Mouse (Mus musculus): ENCODE results near the gene Tmprss9. TPM values are rescaled to one million over a fixed set of nuclear protein-coding genes. Genes with fewer than 3 reads are reported as not detected.

Gene Tmprss9
- 0.01 and 0.02 TPM in 2 replicates for polyA plus RNA-seq (2012; rRNA removed)

DNA sequence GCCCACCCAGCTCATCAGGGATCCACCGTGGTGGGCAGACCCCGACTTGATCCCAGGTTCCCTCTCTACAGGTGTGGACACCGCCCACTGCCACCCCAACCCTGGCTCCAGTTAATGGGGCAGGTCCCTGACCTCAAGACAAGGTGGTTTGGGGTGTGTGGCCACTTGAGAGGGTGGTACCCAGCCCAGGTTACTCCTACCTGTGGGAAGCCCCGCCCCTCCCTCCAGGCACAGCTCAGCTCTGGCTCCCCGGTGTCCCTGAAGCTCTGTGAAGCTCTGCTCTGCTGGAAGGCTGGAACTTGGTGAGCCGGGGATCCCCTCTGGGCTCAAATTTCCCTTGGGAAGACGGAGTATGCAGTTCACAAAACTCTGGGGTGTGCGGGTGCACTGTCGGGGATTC is at the start of gene Tmprss9:
TSS of gene Tmprss9 (plus strand) at position 268 of the 400 bp plus-strand sequence.

DNA sequence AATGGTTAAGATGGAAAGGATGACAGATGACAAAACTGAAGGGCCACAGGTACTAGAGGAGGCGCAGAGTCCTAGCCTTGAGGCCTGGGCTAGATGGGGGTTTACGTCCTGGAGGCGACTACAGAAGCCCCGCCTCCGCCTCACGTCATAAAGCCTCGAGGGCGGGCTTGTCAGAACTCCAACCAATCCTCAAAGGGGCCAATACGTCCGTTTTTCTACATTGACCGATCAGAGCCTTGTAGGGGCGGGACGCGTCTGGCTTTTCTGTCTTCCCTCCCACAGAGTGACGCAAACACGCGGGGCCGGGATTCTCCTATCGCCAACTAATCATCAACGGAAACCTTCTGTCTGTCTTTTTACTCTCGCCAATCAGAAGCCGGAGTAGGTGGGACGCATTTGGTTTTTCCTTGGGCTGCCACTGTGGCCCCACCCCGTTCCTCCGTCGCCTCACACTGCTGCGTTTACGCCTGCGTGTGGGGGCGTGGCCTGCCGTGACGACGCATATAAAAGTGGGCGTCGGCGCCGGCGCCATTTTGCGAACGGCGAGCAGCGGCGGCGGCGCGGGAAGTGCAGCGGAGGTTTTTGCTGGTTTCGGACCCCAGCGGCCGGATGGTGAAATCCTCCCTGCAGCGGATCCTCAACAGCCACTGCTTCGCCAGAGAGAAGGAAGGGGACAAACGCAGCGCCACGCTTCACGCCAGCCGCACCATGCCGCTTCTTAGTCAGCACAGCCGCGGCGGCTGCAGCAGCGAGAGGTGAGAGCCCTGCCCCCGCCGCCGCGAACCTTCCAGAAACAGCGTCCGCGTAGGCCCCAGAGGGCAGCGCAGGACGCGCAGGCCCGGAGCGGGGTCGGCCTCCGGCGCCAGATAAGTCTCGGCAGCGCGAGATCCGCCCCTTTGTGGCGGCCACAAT is 45.2 kb upstream of the Tmprss9 start, which contains the start of gene Oaz1:
TSS of gene Oaz1 (plus strand) at position 506 of the 912 bp plus-strand sequence.

DNA sequence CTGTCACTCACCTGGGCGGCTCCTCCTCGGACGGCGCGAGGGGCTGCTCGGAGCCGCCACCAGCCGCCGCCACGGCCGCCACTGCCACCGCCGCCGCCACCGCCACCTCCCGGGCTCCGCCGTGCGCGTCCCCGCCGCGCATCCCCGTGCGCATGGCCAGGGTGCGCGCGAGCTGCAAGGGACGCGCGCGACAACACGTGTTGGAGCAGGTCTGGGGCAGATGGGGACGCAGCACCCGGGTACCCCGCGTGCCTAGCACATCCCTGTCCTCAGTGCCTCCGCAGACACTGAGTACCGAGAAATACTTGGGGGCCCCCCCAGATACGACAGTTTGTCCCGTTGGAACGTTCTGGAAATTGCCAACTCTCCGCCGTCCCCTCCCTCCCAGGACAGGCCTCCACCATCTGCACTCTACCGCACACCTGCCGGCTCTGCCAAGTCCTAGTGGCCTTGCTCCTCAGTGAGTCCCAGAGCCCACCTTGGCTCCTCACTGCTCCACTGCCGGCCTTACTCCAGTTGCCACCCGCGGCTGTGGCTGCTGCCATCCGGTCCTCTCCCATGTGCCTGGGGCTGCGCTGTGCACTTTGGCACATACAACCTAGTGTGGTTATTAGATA is 27.6 kb upstream of the Tmprss9 start, which contains the start of gene Lingo3:
TSS of gene Lingo3 (minus strand) at position 109 of the 617 bp plus-strand sequence.

DNA sequence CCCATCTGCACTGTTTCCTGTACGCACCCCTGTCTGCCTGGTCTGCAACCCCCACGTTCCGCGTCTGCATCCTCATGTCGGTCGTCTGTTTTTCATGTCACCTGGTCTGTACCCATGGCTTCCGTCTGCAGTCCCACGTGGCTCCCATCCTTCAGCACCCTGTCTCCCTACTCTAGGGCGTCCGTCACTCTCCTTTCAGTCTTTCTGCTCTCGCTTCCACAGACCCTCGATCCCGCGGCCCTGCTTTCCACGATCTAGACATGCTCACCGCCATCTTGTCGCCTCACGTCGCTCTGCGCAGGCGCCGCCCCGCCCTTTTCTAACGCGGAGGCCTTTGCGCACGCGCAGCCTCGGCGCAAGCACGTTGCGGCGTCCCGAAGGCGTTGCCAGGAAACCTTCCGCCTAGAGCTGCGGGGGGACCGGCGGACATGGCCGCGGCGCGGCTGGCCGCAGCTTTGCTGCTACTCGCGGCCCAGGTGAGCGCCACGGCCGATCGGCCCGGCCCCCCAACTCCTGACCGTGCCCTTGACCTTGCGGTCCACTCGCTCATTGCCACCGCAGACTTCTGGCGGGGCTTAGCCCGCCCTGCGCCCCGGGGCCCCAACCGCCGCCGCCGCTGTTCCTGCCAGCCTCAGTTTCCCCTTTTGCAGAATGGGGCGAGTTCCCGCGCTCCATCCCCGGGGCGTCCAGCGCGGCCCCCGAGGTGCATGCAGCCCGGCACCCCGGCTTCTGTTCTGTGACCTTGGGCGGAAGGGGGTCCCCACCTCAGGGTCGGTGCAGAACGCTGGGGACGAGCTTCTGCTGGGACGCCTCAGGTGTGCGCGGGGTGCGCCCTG is 16.5 kb upstream of the Tmprss9 start, which contains the start of the genes Lsm7 and Sppl2b:
TSS of gene Lsm7 (minus strand) at position 297 of the 836 bp plus-strand sequence.
TSS of gene Sppl2b (plus strand) at position 363 of the 836 bp plus-strand sequence.

DNA sequence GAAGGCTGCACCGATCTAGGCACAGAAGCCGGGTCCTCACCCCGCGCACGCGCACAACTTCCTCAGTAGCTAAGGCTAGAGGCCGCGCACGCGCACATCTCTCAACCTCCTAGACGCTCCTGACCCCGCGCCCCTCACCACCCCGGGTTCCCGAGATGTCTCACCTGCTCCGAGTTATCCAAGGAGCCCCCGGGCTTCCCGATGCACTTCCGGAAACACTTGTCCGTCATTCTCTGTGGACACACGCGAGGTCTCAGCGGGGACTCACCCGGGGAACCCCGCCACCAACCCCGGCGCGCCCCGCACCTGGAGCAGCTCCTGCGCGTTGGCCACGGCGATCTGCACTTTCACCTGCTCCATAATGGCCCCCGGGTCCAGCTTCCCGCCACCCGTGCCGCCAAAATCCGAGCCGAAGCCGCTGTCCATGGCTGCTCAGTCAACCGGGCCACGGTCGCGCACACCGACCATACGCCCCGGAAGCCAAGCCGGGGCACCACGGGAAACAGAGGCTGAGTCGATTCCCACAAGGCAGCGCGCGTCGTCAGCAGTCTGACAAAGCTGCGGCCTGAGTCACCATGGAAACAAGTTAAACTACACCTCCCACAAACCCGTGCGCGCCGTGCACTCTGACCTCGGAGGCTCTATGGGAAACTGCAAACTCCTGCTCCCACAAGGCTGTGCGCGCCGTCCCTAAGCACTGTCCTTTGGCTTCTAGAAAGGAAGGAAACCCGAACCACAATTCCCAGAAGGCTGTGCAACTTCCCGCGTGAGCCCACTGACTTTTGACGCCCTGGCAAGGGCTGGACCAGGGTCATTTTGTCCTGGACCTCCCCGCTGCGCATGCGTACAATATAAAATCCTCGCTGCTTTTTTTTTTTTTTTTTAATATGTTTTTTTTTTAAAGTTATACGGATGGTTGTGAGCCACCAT is 28.9 kb downstream of the Tmprss9 start, which contains the start of gene Timm13:
TSS of gene Timm13 (minus strand) at position 652 of the 930 bp plus-strand sequence.

DNA sequence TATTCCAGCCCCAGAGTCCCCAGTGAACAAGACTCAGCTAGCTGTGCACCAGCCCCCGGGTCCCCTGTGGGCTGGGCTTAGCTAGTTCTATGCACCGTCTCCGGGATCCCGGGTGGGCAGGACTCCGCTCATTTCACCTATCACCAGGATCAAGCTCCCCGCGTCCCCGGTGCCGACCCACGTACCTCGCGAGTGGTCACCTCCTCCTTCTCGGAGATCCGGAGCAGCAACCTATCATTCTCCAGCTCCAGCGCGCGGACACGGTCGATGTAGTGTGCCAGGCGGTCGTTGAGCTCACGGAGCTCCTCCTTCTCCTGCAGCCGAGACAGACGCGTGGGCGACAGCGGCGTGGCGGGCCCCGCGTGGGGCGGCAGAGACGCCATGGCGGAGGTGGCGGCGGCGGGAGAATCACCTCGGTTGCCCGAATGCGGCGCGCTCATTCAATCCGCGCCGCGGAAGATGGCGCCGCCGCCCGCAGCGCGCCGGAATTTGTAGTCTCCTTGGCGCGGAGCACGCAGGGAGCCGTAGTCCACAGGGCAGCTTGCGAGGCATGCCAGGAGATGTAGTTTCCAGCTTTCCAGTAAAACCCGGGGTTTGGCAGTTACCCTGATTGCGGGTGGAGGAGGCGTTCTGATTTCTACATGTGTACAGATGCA is 46.3 kb downstream of the Tmprss9 start, which contains the start of gene Lmnb2:
TSS of gene Lmnb2 (minus strand) at position 467 of the 656 bp plus-strand sequence.

DNA sequence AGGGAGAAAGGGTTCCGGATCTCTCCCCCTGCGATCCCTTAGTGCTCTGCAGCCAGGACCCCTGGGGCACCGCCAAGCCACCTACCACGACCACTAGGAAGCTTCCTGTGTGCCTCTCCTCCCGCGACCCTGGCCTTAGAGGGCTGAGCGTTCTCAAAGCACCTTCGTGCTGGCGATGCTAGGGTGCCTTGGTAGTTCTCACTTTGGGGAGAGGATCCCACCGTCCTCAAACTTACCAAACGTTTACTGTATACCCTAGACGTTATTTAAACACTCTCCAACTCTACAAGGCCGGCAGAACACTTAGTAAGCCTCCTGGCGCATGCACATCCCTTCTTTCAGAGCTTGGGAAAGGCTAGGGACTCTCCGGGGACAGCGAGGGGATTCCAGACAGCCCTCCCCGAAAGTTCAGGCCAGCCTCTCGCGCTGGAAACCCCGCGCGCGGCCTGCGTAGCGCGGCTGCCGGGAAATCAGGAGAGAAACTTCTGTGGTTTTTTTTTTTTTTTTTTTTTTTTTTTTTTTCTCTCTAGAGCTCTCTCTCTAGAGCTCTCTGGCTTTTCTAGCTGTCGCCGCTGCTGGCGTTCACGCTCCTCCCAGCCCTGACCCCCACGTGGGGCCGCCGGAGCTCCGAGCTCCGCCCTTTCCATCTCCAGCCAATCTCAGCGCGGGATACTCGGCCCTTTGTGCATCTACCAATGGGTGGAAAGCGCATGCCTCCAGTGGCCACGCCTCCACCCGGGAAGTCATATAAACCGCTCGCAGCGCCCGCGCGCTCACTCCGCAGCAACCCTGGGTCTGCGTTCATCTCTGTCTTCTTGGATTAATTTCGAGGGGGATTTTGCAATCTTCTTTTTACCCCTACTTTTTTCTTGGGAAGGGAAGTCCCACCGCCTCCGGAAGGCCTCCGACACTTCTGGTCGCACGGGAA is 57.9 kb downstream of the Tmprss9 start, which contains the start of gene Gadd45b:
TSS of gene Gadd45b (plus strand) at position 775 of the 928 bp plus-strand sequence.

Other genes starting within 250 kb of the Tmprss9 start
- gene Csnk1g2, start 249.0 kb upstream of the Tmprss9 start, polyA plus RNA-seq (2012; rRNA removed), result 169 and 230 TPM in 2 replicates
- 65.9 and 84.8 TPM in 2 replicates for gene Btbd2, start 214.8 kb upstream of the Tmprss9 start, polyA plus RNA-seq (2012; rRNA removed)
- 86.7 and 103 TPM in 2 replicates for gene Mknk2, start 193.7 kb upstream of the Tmprss9 start, polyA plus RNA-seq (2012; rRNA removed)
- gene Mob3a, start 169.9 kb upstream of the Tmprss9 start, polyA plus RNA-seq (2012; rRNA removed), result 21.9 and 34.8 TPM in 2 replicates
- gene Izumo4, start 169.7 kb upstream of the Tmprss9 start, polyA plus RNA-seq (2012; rRNA removed), result 24.8 and 32.5 TPM in 2 replicates
- 112 and 113 TPM in 2 replicates for gene Ap3d1, start 129.6 kb upstream of the Tmprss9 start, polyA plus RNA-seq (2012; rRNA removed)
- 55.5 and 55.9 TPM in 2 replicates for gene Dot1l, start 116.6 kb upstream of the Tmprss9 start, polyA plus RNA-seq (2012; rRNA removed)
- 101 and 144 TPM in 2 replicates for gene Sf3a2, start 73.7 kb upstream of the Tmprss9 start, polyA plus RNA-seq (2012; rRNA removed)
- gene Plekhj1, start 73.2 kb upstream of the Tmprss9 start, polyA plus RNA-seq (2012; rRNA removed), result 107 and 143 TPM in 2 replicates
- gene Amh, start 66.6 kb upstream of the Tmprss9 start, polyA plus RNA-seq (2012; rRNA removed), result 1.3 and 1.4 TPM in 2 replicates
- gene Jsrp1, start 58.4 kb upstream of the Tmprss9 start, polyA plus RNA-seq (2012; rRNA removed), result 1.2 and 1.5 TPM in 2 replicates
- gene Oaz1, start 45.2 kb upstream of the Tmprss9 start, polyA plus RNA-seq (2012; rRNA removed), result 668 and 753 TPM in 2 replicates
- 0.46 and 0.48 TPM in 2 replicates for gene Lingo3, start 27.8 kb upstream of the Tmprss9 start, polyA plus RNA-seq (2012; rRNA removed)
- 416 and 423 TPM in 2 replicates for gene Lsm7, start 16.6 kb upstream of the Tmprss9 start, polyA plus RNA-seq (2012; rRNA removed)
- gene Sppl2b, start 16.6 kb upstream of the Tmprss9 start, polyA plus RNA-seq (2012; rRNA removed), result 43.7 and 57.8 TPM in 2 replicates
- 199 and 235 TPM in 2 replicates for gene Timm13, start 29.1 kb downstream of the Tmprss9 start, polyA plus RNA-seq (2012; rRNA removed)
- 69.6 and 106 TPM in 2 replicates for gene Lmnb2, start 46.4 kb downstream of the Tmprss9 start, polyA plus RNA-seq (2012; rRNA removed)
- gene Gadd45b, start 58.2 kb downstream of the Tmprss9 start, polyA plus RNA-seq (2012; rRNA removed), result 12.2 and 15.1 TPM in 2 replicates
- gene Gng7, start 143.1 kb downstream of the Tmprss9 start, polyA plus RNA-seq (2012; rRNA removed), result 3.4 and 5.5 TPM in 2 replicates
- 5.8 and 6.1 TPM in 2 replicates for gene Diras1, start 153.8 kb downstream of the Tmprss9 start, polyA plus RNA-seq (2012; rRNA removed)
- 26.5 and 35.6 TPM in 2 replicates for gene Slc39a3, start 165.6 kb downstream of the Tmprss9 start, polyA plus RNA-seq (2012; rRNA removed)
- gene Sgta, start 188.3 kb downstream of the Tmprss9 start, polyA plus RNA-seq (2012; rRNA removed), result 168 and 193 TPM in 2 replicates
- gene Thop1, start 198.2 kb downstream of the Tmprss9 start, polyA plus RNA-seq (2012; rRNA removed), result 62.7 and 69.0 TPM in 2 replicates
- gene Creb3l3, start 227.0 kb downstream of the Tmprss9 start, polyA plus RNA-seq (2012; rRNA removed), result 0.52 and 0.73 TPM in 2 replicates
- 167 and 173 TPM in 2 replicates for gene Map2k2, start 234.1 kb downstream of the Tmprss9 start, polyA plus RNA-seq (2012; rRNA removed)

All from central nervous system, embryonic 11.5 days (tissue).